Mouse (Mus musculus) lung, postnatal 0 days (tissue): ENCODE results near the gene Tns4.

Experiments
- CTCF ChIP-seq: IDR thresholded peaks from 2 replicates; pipeline ENCODE4 v1.5.1; 2016; ENCODE audit warnings: antibody characterized with exemption, mild to moderate bottlenecking
- EP300 ChIP-seq: IDR thresholded peaks from 2 replicates; pipeline ENCODE4 v1.6.1; 2016; ENCODE audit warnings: antibody characterized with exemption, mild to moderate bottlenecking, control low read depth

- TF ChIP-seq CTCF (peak; percentile 44), EP300 (no peak)
Observed at GRCm38 (mm10) chr11:99110370-99111110, 21.4 kb upstream of the Tns4 start.
